Mouse (Mus musculus) neural tube, embryonic 10.5 days (tissue): Measurements from ENCODE around the gene Sdk1.

Experiments used
- DNase-seq: peaks from one replicate; pipeline ENCODE4 v3.0.0-alpha.2; 2017; ENCODE audit warnings: low spot score; ENCODE audit errors: extremely low spot score

Gene Sdk1

GRCm38 (mm10) chr5:141758885-141759284 is 517.6 kb downstream of the Sdk1 start:
- DNase-seq: no peak

DNA sequence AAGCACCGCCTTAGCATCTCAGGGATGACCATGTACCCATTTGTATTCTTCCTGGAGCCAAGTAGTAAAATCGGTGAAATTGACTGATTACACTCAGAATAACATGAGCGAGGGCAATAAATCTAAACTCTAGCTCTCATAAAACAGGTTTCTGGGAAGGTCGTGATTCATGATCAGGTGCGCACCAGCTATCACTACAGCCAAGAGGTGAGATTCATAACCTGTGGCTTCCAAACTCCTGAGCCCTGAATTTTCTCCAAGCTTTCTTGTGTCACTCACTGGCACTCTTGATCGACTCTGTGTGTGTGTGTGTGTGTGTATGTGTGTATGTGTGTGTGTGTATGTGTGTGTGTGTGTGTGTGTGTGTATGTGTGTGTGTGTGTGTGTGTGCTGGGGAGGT is 522.8 kb downstream of the Sdk1 start:
- no peak for DNase-seq

DNA sequence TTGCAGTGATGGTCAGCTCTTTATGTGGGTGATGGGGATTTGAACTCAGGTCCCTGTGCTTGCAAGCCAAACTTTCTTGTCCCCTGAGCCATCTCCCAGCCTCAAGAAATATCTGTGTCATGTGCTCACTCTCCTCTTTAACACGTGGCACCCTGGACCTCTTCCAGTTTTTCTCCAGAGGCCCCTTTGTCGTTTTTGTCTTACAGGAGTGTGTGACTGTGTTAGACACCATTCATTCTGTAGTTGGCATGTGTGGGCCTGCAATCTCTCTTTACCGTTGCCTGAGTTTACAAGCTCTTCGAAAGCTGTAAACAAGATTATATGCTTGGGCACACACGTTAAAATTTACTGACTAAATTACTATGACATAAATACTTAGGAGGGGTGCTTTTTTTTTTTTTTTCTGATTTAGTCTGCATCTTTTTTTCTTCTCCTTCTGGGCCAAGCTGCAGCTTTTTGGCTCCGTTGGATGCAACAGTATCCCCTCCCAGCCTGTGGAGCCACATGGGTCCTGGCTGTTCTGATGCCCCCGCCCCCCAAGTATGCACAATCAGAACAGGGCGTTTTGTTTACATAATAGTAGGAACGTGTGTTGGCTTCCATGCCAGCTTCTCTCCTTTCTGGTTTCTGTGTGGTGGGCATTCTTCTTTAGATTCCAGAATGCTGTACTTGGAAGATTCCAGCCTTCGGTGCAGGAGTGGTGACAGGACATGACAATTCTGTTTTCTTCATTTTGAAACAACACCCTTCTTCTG is 527.6 kb downstream of the Sdk1 start:
- no peak for DNase-seq

DNA sequence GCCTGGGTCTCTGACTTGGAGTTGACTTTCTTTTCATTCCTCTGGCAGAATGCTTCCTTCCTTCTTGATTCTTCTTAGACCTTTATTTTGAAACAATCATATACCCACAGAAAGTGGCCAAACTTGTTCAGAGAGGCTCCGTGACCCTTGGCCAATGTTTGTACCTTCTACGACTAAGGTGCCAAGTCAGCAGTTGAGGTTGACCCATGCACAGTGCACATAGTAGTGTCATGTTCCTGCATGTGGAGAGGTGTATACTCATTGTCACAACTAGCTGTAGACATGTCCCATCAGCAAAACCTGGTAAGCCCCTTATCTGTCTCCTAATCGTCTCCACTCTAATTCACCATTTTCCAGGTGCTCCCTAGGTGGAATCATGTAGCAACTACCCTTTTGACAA is 530.2 kb downstream of the Sdk1 start:
- no peak for DNase-seq

DNA sequence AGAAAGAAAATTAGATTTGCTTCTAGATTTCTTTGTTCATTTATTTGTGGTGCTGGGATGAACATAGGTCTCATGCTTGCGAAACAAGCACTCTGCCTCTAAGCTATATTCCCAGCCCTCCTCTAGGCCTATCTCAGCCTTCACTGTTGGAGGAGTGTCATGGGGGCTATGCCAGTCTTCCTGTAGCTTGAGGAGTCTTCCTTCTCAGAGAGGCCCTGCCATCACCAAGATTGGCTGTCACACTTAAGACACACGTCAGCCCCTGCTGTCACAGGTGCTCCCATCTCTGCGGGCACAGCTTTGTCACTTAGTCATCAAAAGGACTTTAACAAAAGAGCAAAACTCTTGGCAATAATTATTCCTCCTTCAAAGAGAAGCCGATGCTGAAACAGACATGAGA is 536.9 kb downstream of the Sdk1 start:
- no peak for DNase-seq

GRCm38 (mm10) chr5:141781142-141781541 is 539.9 kb downstream of the Sdk1 start:
- DNase-seq: no peak

- DNase-seq: no peak
Observed at GRCm38 (mm10) chr5:141782330-141782729, 541.0 kb downstream of the Sdk1 start.

DNA sequence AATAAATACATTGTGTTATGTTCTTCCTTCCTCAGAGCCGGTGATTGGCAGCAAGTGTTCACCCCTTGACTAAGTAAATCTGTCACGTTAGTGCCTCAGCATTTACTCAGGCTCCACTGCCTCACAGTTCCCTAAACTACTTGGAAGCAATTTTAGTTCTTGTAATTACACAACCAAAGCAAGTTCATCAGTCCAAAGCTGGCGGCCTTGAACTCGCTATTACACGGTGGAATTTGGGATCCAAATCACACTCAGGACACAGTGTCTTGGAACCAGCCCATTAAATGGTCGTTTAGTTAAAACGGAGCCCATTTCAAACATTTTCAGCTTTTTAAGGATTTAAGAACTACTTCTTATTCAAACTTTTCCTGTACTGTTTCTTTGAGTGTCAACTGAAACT is 542.2 kb downstream of the Sdk1 start:
- DNase-seq: no peak

- no peak for DNase-seq
Observed at GRCm38 (mm10) chr5:141793926-141794325, 552.6 kb downstream of the Sdk1 start.

DNA sequence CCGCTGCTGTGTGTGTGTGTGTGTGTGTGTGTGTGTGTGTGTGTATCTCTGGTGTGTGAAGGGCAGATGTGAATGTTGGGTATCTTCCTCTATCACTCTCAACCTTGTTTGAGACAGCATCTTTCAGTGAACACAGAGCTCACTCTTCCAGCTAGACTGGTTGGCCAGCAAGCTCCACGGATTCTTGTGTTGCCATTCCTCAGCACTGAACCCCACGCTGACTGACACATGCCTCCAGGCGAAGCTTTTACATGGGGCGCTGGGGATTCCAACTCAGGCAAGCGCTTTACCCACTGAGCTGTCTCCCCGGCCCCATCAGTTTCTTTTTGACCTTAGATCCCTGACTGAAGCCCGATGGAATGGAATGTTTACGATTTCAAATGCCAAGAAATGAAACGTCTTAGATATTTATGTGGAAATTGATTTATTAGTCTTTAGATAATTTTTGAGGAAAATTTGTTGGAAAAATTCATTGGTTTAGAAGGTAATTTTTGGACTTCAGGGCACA is 582.6 kb downstream of the Sdk1 start:
- DNase-seq: no peak

- DNase-seq: no peak
Observed at GRCm38 (mm10) chr5:141824739-141825379, 583.6 kb downstream of the Sdk1 start.

DNA sequence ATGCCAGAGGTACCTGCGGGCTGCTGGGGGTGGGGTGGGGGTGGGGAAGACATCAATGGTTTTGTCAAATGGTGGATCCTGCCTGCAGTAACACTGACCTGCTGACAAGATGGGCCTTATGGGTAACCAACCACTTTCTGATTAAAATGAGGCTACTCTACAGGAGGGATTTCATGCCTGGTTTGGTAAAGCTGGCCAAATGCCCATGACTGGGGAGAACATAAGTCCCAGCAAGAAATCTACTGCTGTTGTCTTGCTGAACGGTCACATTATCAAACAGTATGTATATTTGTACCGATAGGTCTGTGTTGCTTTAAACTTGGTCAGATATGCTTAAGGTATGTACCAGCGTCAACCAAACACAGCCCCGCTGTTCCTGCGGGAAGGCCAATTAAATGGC is 594.3 kb downstream of the Sdk1 start:
- no peak for DNase-seq

DNA sequence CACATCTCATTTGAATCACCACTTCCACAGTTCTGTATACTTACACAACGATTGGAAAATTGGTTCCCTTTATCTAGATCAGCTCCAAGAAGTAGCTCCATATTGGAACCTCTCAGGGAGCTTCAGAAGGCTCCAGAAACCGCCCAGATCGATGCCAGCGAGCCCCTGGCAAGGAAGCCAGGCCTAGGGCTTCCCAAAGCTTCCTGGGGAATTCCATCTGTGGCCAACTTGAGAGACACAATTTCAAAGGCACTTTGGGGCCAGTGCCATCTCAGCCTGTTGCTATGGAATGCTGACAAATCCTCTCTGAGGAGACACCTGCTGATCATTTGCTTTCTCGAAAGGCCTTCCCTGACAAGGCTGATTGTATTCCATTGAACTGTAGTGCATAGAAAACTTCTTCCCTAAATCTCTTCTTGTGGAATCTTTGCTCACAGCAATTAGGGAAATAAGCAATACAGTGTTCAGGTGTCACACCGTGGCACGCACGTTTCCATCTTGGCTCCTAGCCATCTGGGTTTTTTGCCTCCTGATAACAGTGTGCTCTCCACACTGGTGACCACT is 595.7 kb downstream of the Sdk1 start:
- DNase-seq: no peak

DNA sequence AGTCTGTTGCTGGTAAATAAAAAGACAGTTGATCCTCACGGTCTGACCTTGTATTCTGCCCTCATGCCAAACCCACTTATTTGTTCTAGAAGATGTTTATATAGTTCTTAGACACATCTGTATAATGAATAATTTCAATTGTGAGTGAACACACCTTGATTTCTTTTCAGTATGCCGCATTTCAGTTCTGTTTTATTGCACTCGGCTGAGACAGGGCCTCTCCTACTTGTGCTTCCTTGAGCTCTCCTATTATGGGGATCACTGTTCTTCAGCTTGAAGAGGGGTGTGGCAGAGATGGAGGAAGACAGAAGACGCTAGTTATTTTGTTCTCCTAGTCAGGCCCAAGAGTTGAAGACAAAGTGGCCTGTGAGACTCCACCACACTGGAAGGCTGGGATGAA is 603.4 kb downstream of the Sdk1 start:
- no peak for DNase-seq

- no peak for DNase-seq
Observed at GRCm38 (mm10) chr5:141847686-141848085, 606.4 kb downstream of the Sdk1 start.

DNA sequence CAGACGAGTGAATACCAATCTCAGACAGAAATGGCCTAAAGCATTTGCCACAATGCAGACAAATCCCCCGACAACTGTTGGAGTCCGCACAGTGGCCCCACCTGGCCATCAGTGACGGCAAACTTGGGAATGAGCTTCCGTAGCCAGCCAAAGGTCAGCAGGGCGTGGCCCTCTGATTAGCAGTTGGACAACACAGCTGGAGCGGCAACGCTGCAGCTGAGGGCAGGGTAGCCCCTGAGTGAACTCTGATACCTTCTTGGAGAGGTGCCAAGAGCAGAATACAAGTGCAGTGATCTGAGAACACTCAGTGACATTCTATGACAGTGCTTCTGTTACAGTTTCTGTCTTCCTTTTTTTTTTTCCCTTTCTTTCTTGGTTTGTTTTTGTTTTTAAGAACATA is 610.9 kb downstream of the Sdk1 start:
- DNase-seq: no peak

GRCm38 (mm10) chr5:141856447-141856846 is 615.2 kb downstream of the Sdk1 start:
- no peak for DNase-seq

DNA sequence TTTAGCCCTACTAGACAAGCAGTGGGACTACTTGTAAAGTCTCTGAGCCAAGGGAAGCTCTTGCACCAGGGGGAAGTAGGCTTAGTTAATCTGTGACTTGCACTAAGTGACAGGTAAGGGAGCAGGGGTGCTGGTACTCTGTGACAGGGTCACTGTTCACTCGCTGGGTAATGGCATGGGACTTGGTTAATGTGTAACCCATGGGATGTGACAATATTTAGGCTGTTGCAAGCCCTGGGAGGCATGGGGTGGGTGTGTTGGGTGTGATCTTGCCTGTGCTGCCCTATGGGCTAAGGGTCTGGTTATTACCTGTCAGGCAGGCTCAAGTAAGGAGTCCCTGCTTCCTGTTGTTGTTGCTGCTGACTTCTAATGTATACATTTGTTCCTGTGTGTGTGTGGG is 616.5 kb downstream of the Sdk1 start:
- DNase-seq: no peak

DNA sequence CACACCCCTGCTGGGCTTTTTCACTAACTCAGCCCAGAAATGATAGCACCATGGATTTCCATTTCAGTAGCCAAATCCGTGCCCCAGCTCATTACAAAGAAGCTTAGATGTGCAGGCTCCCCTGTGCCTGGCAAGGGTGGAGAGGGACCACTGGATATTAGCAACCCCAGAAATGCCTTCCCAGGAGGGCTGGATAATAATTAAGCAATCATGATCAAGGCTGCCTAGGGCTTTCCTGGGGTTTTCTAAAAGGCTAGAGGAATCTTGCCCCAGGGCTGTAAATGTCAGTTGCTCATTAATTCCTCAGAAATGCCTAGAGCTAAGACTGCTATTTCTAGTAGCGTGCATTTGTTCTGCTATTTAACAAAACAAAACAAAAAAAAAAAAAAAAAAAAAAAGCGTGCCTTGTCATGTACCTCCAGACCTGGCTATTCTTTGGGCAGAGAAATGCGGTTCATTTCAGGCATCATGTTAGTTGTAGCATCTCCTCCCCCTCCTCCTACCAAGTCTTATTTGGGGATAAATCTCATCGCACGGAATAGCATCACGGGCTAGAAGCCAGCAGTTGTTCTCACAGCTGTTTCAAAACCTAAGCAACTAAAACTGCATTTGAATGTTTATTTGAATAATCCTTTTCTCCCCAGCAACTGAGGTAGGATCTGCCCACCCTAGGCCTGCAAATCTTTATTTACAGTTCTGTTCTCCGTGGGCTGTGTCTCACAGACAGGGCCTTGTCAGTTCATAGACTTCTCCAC is 617.3 kb downstream of the Sdk1 start:
- DNase-seq: no peak

- no peak for DNase-seq
Observed at GRCm38 (mm10) chr5:141866042-141866441, 624.8 kb downstream of the Sdk1 start.

GRCm38 (mm10) chr5:141873751-141874150 is 632.5 kb downstream of the Sdk1 start:
- no peak for DNase-seq

DNA sequence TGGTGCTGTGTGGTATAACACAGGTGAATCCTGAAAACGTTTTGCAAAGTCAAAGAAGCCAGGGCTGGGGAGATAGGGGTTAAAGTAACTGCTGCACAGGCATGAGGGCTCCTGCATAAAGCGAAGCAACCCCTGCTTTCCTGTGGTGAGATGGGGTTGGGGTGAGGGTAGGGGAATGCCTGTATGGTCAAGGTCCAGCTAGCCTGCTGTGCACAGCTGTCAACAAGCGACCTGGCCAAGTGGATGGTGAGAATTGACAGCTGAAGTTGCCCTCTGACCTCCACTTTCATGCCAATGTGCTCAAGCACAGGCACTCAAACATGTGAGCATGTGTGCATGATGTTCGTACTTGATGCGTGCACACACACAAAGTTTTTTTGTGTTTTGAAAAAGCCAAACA is 639.4 kb downstream of the Sdk1 start:
- DNase-seq: no peak
